Mouse (Mus musculus): ENCODE data around the gene Stra6. TPM values are rescaled to one million over a fixed set of nuclear protein-coding genes. Genes with fewer than 3 reads are reported as not detected.

Stra6 gene
- polyA plus RNA-seq, 1 experiment from 2014 or later: not detected

GRCm38 (mm10) chr9:58031895-58032294 is 31.7 kb upstream of the Stra6 start:
- H3K27ac ChIP-seq (ENCODE audit: low read length): no peak overlapping the region
- no peaks in the 10 kb centered on the region for H3K36me3 ChIP-seq (ENCODE audit: control insufficient read depth, insufficient read depth)
- no peaks in the 10 kb centered on the region for H3K9me3 ChIP-seq (replicated peaks; ENCODE audit: control insufficient read depth, low read length)
- H3K9ac ChIP-seq (ENCODE audit: low read depth, low read length): no peak overlapping the region
- no peak overlapping the region for H3K4me2 ChIP-seq (ENCODE audit: low read depth, low read length)
- no peaks in the 10 kb centered on the region for H3K4me1 ChIP-seq (ENCODE audit: control insufficient read depth, low read depth, low read length)
- no peaks in the 10 kb centered on the region for H3K27me3 ChIP-seq (ENCODE audit: control insufficient read depth, insufficient read depth, low read depth, low read length)
- H3K4me3 ChIP-seq (ENCODE audit: low read depth, low read length): no peak overlapping the region
- WGBS (ENCODE audit: insufficient replicate concordance): 44% methylated on average over 5 of the region's 5 CpGs
- no peak for ATAC-seq (ENCODE audit: low read depth)

DNA sequence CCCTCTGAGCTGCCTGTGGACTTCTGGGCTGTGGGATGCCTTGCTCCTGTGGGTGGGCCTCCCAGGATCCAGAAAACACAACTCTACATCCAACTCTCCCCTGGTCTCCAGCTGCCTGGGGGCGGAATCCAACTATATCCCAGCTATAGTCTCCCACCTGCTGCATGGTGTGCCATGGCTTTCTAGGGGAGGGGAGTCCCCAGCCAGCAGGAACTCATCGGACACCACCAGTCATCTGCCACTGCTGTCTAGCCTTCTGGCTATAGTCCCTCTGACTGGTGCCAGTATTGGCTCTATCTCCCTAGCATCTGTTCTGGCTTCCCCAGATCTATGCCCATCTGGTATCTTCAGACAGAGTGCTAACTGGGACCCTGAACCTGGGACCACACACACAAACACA is 28.1 kb upstream of the Stra6 start:
- WGBS (ENCODE audit: insufficient replicate concordance): 52% methylated on average over 2 of the region's 2 CpGs
- H3K27me3 ChIP-seq (ENCODE audit: control insufficient read depth, insufficient read depth, low read depth, low read length): no peaks in the 10 kb centered on the region
- H3K27ac ChIP-seq (ENCODE audit: low read length): no peak overlapping the region
- no peak for ATAC-seq (ENCODE audit: low read depth)
- H3K4me1 ChIP-seq (ENCODE audit: control insufficient read depth, low read depth, low read length): no peaks in the 10 kb centered on the region
- no peaks in the 10 kb centered on the region for H3K36me3 ChIP-seq (ENCODE audit: control insufficient read depth, insufficient read depth)
- H3K9ac ChIP-seq (ENCODE audit: low read depth, low read length): no peak overlapping the region
- H3K4me2 ChIP-seq (ENCODE audit: low read depth, low read length): no peak overlapping the region
- H3K4me3 ChIP-seq (ENCODE audit: low read depth, low read length): no peak overlapping the region
- H3K9me3 ChIP-seq (replicated peaks; ENCODE audit: control insufficient read depth, low read length): no peaks in the 10 kb centered on the region

GRCm38 (mm10) chr9:58035951-58036698 is 27.5 kb upstream of the Stra6 start:
- no peak overlapping the region for H3K27ac ChIP-seq (ENCODE audit: low read length)
- no peak overlapping the region for H3K9ac ChIP-seq (ENCODE audit: low read depth, low read length)
- 41% methylated on average over 7 of the region's 7 CpGs for WGBS (ENCODE audit: insufficient replicate concordance)
- no peaks in the 10 kb centered on the region for H3K36me3 ChIP-seq (ENCODE audit: control insufficient read depth, insufficient read depth)
- H3K9me3 ChIP-seq (replicated peaks; ENCODE audit: control insufficient read depth, low read length): no peaks in the 10 kb centered on the region
- H3K27me3 ChIP-seq (ENCODE audit: control insufficient read depth, insufficient read depth, low read depth, low read length): no peaks in the 10 kb centered on the region
- no peak for ATAC-seq (ENCODE audit: low read depth)
- no peak overlapping the region for H3K4me3 ChIP-seq (ENCODE audit: low read depth, low read length)
- no peaks in the 10 kb centered on the region for H3K4me1 ChIP-seq (ENCODE audit: control insufficient read depth, low read depth, low read length)
- H3K4me2 ChIP-seq (ENCODE audit: low read depth, low read length): no peak overlapping the region

GRCm38 (mm10) chr9:58036961-58037360 is 26.6 kb upstream of the Stra6 start:
- Histone ChIP-seq H3K4me2 (ENCODE audit: low read depth, low read length) (no peak overlapping the region), H3K27me3 (ENCODE audit: control insufficient read depth, insufficient read depth, low read depth, low read length) (no peaks in the 10 kb centered on the region), H3K9ac (ENCODE audit: low read depth, low read length) (no peak overlapping the region), H3K27ac (ENCODE audit: low read length) (no peak overlapping the region), H3K4me1 (ENCODE audit: control insufficient read depth, low read depth, low read length) (no peaks in the 10 kb centered on the region), H3K9me3 (replicated peaks; ENCODE audit: control insufficient read depth, low read length) (no peaks in the 10 kb centered on the region), H3K36me3 (ENCODE audit: control insufficient read depth, insufficient read depth) (no peaks in the 10 kb centered on the region), H3K4me3 (ENCODE audit: low read depth, low read length) (no peak overlapping the region)
- 67% methylated on average over 4 of the region's 4 CpGs for WGBS (ENCODE audit: insufficient replicate concordance)
- ATAC-seq (ENCODE audit: low read depth): no peak

GRCm38 (mm10) chr9:58038500-58039168 is 25.0 kb upstream of the Stra6 start:
- no peak for ATAC-seq (ENCODE audit: low read depth)
- H3K4me1 ChIP-seq (ENCODE audit: control insufficient read depth, low read depth, low read length): no peaks in the 10 kb centered on the region
- no peaks in the 10 kb centered on the region for H3K27me3 ChIP-seq (ENCODE audit: control insufficient read depth, insufficient read depth, low read depth, low read length)
- H3K4me2 ChIP-seq (ENCODE audit: low read depth, low read length): no peak overlapping the region
- 33% methylated on average over 19 of the region's 19 CpGs for WGBS (ENCODE audit: insufficient replicate concordance)
- H3K4me3 ChIP-seq (ENCODE audit: low read depth, low read length): no peak overlapping the region
- H3K9me3 ChIP-seq (replicated peaks; ENCODE audit: control insufficient read depth, low read length): no peaks in the 10 kb centered on the region
- H3K36me3 ChIP-seq (ENCODE audit: control insufficient read depth, insufficient read depth): no peaks in the 10 kb centered on the region
- no peak overlapping the region for H3K27ac ChIP-seq (ENCODE audit: low read length)
- H3K9ac ChIP-seq (ENCODE audit: low read depth, low read length): no peak overlapping the region

DNA sequence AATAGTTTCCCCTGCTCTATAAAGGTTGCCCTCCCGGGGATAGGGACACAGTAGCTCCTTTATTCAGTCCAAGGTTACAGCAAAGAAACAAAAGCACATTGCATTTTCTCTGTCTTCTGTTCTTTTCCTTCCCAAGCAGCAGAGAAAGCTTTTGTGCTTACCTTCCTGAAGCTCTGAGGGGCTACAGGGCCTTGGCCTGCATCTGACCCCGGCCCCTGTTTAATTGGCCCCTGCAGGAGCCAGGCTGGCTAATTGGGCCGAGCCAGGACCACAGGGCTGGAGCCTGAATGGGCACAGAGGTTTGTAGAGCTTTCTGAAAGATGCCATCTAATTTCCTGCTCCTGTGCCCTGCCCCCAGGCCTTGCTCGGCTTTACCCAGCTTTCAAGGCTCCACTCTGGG is 22.6 kb upstream of the Stra6 start:
- no peak for ATAC-seq (ENCODE audit: low read depth)
- H3K4me3 ChIP-seq (ENCODE audit: low read depth, low read length): no peak overlapping the region
- H3K27me3 ChIP-seq (ENCODE audit: control insufficient read depth, insufficient read depth, low read depth, low read length): no peaks in the 10 kb centered on the region
- no peaks in the 10 kb centered on the region for H3K9me3 ChIP-seq (replicated peaks; ENCODE audit: control insufficient read depth, low read length)
- no peak overlapping the region for H3K27ac ChIP-seq (ENCODE audit: low read length)
- no peaks in the 10 kb centered on the region for H3K36me3 ChIP-seq (ENCODE audit: control insufficient read depth, insufficient read depth)
- H3K4me2 ChIP-seq (ENCODE audit: low read depth, low read length): no peak overlapping the region
- no peak overlapping the region for H3K9ac ChIP-seq (ENCODE audit: low read depth, low read length)
- WGBS (ENCODE audit: insufficient replicate concordance): 40% methylated on average over 4 of the region's 4 CpGs
- H3K4me1 ChIP-seq (ENCODE audit: control insufficient read depth, low read depth, low read length): no peaks in the 10 kb centered on the region

- WGBS (ENCODE audit: insufficient replicate concordance): 34% methylated on average over 10 of the region's 10 CpGs
Observed at GRCm38 (mm10) chr9:58042391-58042790, 21.2 kb upstream of the Stra6 start.

DNA sequence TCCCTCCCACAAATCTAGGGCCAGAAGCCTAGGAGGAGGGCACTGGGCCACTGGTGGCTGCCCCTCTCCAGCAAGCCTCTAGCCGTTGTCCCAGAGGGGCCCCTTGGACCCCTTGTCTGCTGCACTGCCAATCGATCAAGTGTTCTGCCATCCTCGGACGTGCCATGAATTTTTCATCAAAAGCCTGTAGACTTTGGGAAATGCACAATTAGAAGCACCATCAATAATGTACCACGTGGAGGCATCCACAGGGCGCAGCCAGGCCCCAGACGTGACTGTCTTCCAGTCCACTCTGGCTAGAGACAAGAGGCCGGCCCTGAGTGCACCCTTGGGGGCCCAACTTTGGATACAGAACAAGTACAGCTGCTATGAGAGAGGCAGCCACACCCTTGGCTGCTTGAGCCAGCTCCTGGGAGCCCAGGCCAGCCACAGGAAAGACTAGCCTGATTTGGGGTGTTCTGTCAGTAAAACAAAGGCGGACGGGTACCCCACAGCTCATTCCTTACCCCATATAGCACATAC is 20.0 kb upstream of the Stra6 start:
- Histone ChIP-seq H3K27ac (ENCODE audit: low read length) (no peak overlapping the region), H3K4me2 (ENCODE audit: low read depth, low read length) (no peak overlapping the region), H3K4me3 (ENCODE audit: low read depth, low read length) (no peak overlapping the region), H3K9me3 (replicated peaks; ENCODE audit: control insufficient read depth, low read length) (no peaks in the 10 kb centered on the region), H3K4me1 (ENCODE audit: control insufficient read depth, low read depth, low read length) (no peaks in the 10 kb centered on the region), H3K9ac (ENCODE audit: low read depth, low read length) (no peak overlapping the region), H3K36me3 (ENCODE audit: control insufficient read depth, insufficient read depth) (no peaks in the 10 kb centered on the region), H3K27me3 (ENCODE audit: control insufficient read depth, insufficient read depth, low read depth, low read length) (no peaks in the 10 kb centered on the region; the same call in 1 of the 2 replicates)
- 71% methylated on average over 10 of the region's 10 CpGs for WGBS (ENCODE audit: insufficient replicate concordance)
- no peak for ATAC-seq (ENCODE audit: low read depth)

More at GRCm38 (mm10) chr9:58042391-58042790, 21.2 kb upstream of the Stra6 start:
- Histone ChIP-seq H3K4me2 (ENCODE audit: low read depth, low read length) (no peak overlapping the region), H3K9me3 (replicated peaks; ENCODE audit: control insufficient read depth, low read length) (no peaks in the 10 kb centered on the region), H3K9ac (ENCODE audit: low read depth, low read length) (no peak overlapping the region), H3K27me3 (ENCODE audit: control insufficient read depth, insufficient read depth, low read depth, low read length) (no peaks in the 10 kb centered on the region; the same call in 1 of the 2 replicates), H3K4me3 (ENCODE audit: low read depth, low read length) (no peak overlapping the region), H3K36me3 (ENCODE audit: control insufficient read depth, insufficient read depth) (no peaks in the 10 kb centered on the region), H3K27ac (ENCODE audit: low read length) (no peak overlapping the region), H3K4me1 (ENCODE audit: control insufficient read depth, low read depth, low read length) (no peaks in the 10 kb centered on the region)
- no peak for ATAC-seq (ENCODE audit: low read depth)

- Histone ChIP-seq H3K27me3 (ENCODE audit: control insufficient read depth, insufficient read depth, low read depth, low read length) (no peaks in the 10 kb centered on the region; the same call in 1 of the 2 replicates), H3K4me2 (ENCODE audit: low read depth, low read length) (no peak overlapping the region), H3K4me3 (ENCODE audit: low read depth, low read length) (no peak overlapping the region), H3K36me3 (ENCODE audit: control insufficient read depth, insufficient read depth) (no peaks in the 10 kb centered on the region), H3K27ac (ENCODE audit: low read length) (no peak overlapping the region), H3K4me1 (ENCODE audit: control insufficient read depth, low read depth, low read length) (no peaks in the 10 kb centered on the region), H3K9me3 (replicated peaks; ENCODE audit: control insufficient read depth, low read length) (no peaks in the 10 kb centered on the region), H3K9ac (ENCODE audit: low read depth, low read length) (no peak overlapping the region)
- no peak for ATAC-seq (ENCODE audit: low read depth)
- WGBS (ENCODE audit: insufficient replicate concordance): 43% methylated on average over 10 of the region's 10 CpGs
Observed at GRCm38 (mm10) chr9:58044828-58045227, 18.8 kb upstream of the Stra6 start.
